Mouse (Mus musculus) c-Kit-positive CD71-positive TER-119-positive erythroid progenitor cells, embryonic 14.5 days (primary cell): ENCODE data around the gene Robo2.

ENCODE experiments used
- DNase-seq: peaks from one replicate; pipeline ENCODE4 v3.0.0-alpha.2; 2013; ENCODE audit warnings: low spot score

The Robo2 gene

DNA sequence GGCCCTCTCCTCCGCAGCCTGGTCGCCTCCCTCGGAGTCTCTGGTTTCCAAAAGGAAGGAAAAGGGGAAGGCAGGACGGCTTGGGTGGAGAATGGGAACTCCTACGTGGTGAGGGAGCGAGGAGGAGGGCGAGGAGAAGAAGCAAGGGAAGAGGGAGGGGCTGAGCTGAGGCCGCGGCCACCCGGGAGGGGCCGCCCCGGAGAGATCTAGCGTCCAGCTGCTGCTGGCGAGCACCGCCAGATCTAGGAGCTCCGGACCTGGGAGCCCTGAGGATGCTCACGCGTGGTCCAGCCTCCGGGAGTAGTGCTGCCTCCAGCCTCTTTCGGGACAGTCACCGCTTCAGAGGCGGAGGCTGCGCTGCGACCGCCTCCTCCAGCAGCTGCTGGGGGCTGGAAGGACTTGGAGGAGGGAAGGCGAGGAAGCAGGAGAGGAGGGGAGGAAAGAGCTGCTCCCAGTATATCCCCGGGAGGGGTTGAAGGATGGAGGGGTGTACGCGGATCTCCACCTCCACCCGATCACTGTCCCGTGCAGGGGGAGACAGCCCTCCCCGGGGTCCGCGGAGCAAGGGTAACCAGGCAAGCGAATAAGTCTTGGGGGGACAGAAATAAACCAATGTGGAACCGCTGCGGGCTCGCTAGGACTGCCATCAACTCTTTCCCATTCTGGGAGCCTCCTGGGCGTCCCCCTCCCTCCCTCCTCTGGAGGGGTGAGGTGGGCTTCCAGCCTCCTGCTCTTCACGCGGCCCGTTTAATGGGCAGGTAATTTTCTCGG lies at the start of gene Robo2:
Gene Robo2, minus strand, starts transcription at position 345 of the 771 bp plus-strand sequence.
- DNase-seq = no peak

- no peak for DNase-seq
Measured at GRCm38 (mm10) chr16:74458138-74458537, 46.5 kb upstream of the Robo2 start.

DNA sequence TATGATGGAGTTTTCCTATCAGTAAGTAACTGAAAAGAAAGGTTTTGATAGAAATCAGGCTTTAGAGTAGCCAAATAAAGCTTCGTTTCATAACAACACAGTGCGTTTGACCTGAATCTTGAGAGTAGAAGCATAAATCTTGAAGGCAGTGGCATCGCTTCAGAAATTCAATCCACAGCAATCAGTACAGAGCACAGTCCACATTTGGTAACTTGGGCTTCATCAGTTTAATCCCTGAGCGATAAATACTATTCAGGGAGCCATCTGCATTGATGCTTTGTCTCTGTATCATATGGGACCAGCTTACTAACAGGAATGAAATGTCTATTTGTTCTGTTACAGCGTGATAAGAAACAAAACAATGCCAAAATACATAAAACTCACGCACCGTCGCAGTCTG lies 46.1 kb upstream of the Robo2 start:
- DNase-seq = no peak

GRCm38 (mm10) chr16:74456808-74457470 lies 45.3 kb upstream of the Robo2 start:
- DNase-seq = no peak

GRCm38 (mm10) chr16:74455179-74455578 lies 43.6 kb upstream of the Robo2 start:
- DNase-seq = no peak

- no peak for DNase-seq
Measured at GRCm38 (mm10) chr16:74448025-74448424, 36.4 kb upstream of the Robo2 start.

DNA sequence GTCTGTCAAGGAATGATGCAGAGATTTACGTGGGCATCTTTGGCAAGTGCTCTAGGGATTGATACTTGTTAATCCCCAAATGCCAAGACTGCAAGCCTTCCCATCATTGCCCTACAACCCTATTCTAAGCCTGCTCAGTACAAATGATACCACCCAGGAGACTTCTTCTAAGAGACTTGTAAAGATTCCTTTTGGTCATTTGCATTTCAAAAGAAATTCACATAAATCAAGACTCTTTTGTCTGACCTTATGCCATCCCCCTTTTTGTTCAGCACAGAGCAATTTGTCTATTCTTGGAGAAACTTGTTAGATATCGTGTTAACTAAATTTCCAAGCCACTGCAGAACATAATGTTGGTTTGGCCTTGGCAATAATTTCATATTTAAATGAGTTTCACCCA lies 15.4 kb upstream of the Robo2 start:
- no peak for DNase-seq

GRCm38 (mm10) chr16:74420324-74420723 lies 8.7 kb upstream of the Robo2 start:
- no peak for DNase-seq

- no peak for DNase-seq
Measured at GRCm38 (mm10) chr16:74412471-74413291, 1.1 kb upstream of the Robo2 start.

GRCm38 (mm10) chr16:74411021-74411420 lies 604 bp downstream of the Robo2 start:
- no peak for DNase-seq

GRCm38 (mm10) chr16:74410125-74410524 lies 1.5 kb downstream of the Robo2 start:
- DNase-seq = no peak

GRCm38 (mm10) chr16:74409548-74409947 lies 2.1 kb downstream of the Robo2 start:
- no peak for DNase-seq

DNA sequence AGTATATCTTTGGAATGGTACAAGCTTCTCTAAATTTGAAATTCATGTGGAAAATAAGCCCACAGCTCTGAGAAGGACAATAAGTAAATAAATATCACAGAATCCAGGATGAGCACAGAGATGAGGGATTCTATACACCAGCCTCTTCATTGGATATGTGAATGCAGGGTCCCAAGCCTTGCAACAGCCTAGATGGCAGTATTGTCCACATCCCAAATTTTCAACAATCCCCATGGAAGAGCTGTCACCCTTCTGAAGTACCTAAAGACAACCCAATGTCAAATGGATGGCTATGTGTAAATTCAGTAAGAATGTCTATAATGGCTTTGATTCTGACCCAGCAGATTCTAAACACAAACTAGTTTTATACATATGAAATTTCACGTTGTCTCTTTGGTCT lies 3.1 kb downstream of the Robo2 start:
- no peak for DNase-seq

DNA sequence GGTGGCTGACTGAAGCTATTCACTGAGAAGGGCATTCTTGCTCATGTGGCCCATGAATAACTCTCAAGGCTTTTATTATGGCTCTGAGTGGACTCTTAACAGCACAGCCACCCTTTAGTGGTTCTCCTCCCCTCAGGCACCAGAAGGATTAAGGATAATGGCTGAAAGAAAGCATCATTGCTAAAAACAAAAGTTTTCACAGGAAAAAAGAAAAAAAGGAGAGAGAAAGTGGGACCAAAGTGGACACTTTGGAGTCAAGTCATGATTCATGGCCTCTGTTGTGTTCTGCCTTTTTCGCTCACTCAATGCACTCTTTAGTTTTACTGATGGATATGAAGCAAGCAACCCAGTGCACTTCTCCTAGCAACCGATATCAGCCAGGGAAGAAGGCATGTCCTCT lies 14.3 kb downstream of the Robo2 start:
- no peak for DNase-seq

DNA sequence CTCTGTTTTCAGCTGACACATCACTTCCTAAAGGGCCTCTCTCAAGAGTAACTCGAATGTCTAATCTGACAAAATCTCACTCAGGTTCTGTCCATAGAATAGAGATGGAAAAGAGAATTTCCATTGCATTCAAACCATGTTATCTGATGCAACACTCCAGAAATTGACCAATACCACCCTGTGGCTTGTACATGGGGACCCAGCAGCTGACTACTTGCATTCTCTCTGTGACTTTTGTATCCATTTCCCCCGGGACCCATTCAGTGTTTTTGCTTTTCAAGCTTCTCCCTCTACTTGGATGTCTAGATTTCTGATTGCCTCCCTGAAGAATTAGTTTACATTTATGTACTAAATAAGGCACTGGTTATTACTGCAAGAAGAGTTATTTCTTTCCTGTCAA lies 15.9 kb downstream of the Robo2 start:
- DNase-seq = no peak

GRCm38 (mm10) chr16:74379458-74379857 lies 32.2 kb downstream of the Robo2 start:
- DNase-seq = no peak

- no peak for DNase-seq
Measured at GRCm38 (mm10) chr16:74375342-74375940, 36.2 kb downstream of the Robo2 start.

- no peak for DNase-seq
Measured at GRCm38 (mm10) chr16:74374540-74374939, 37.1 kb downstream of the Robo2 start.

- no peak for DNase-seq
Measured at GRCm38 (mm10) chr16:74373407-74373806, 38.2 kb downstream of the Robo2 start.

GRCm38 (mm10) chr16:74372876-74373275 lies 38.7 kb downstream of the Robo2 start:
- DNase-seq = no peak

DNA sequence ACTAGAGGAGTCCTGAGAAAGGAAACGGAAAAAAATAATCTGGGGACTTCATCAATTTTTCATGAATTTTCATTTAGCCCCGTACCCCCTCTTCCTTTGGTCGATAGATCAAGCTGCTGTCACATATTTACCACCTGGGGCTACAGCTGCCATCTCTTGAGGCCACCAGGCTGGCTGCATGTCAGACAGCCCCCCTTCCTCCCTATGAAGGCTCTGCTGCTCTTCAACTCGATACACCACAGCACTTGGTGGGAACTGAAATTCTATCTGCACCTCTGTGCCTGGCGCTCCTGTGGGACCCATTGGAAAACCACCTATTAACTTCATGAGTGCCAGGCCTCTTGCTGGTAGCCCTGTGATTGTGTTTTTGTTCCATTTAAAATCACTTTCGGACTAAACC lies 63.2 kb downstream of the Robo2 start:
- DNase-seq = no peak

- DNase-seq = no peak
Measured at GRCm38 (mm10) chr16:74338969-74339630, 72.5 kb downstream of the Robo2 start.
